Mouse (Mus musculus) limb, embryonic 14.5 days (tissue): ENCODE data around the gene Jsrp1. TPM values are rescaled to one million over a fixed set of nuclear protein-coding genes. Genes with fewer than 3 reads are reported as not detected.
"Not testable (repeated sequence)": the region's sequence is repeated elsewhere in the genome, so short reads cannot be mapped to it uniquely, and the experiment has no call there.

Experiments used
- ATAC-seq: fragments of 200-750 bp; cut with Nextera tagmentation; 2 replicates; pipeline ENCODE4 v1.8.0; 2017; ENCODE audit warnings: low read depth, moderate number of reproducible peaks, moderate TSS enrichment; ENCODE audit not compliant: low FRiP score
- DNase-seq: peaks from one replicate; pipeline ENCODE4 v3.0.0-alpha.2; 2015; ENCODE audit warnings: low spot score
- H3K27ac ChIP-seq: fragments of 300-500 bp; sonication (generic); replicated peaks from 2 replicates; pipeline ENCODE4 v1.5.1; 2014; ENCODE audit warnings: low read depth, mild to moderate bottlenecking, low read length, moderate library complexity, mixed read lengths
- H3K27me3 ChIP-seq: fragments of 300-500 bp; sonication (generic); 2 replicates; pipeline ENCODE4 v1.6.1; 2014; ENCODE audit warnings: low read length, mixed read lengths; ENCODE audit not compliant: control insufficient read depth, insufficient read depth
- H3K36me3 ChIP-seq: fragments of 300-500 bp; sonication (generic); 2 replicates; pipeline ENCODE4 v1.6.1; 2014; ENCODE audit warnings: mild to moderate bottlenecking, low read length, moderate library complexity, mixed read lengths; ENCODE audit not compliant: control insufficient read depth, insufficient read depth
- H3K4me1 ChIP-seq: fragments of 300-500 bp; sonication (generic); 2 replicates; pipeline ENCODE4 v1.6.1; 2014; ENCODE audit warnings: antibody characterized with exemption, low read length, mixed read lengths; ENCODE audit not compliant: control insufficient read depth, insufficient read depth
- H3K4me2 ChIP-seq: fragments of 300-500 bp; sonication (generic); replicated peaks from 2 replicates; pipeline ENCODE4 v1.6.1; 2014; ENCODE audit warnings: low read depth, mild to moderate bottlenecking, low read length, moderate library complexity; ENCODE audit not compliant: severe bottlenecking
- H3K4me3 ChIP-seq: fragments of 300-500 bp; sonication (generic); replicated peaks from 2 replicates; pipeline ENCODE4 v1.5.1; 2014; ENCODE audit warnings: low read length
- H3K9ac ChIP-seq: fragments of 300-500 bp; sonication (generic); 2 replicates; pipeline ENCODE4 v1.6.1; 2014; ENCODE audit warnings: mild to moderate bottlenecking, low read depth, low read length, moderate library complexity; ENCODE audit not compliant: severe bottlenecking
- H3K9me3 ChIP-seq: fragments of 300-500 bp; sonication (generic); 2 replicates; pipeline ENCODE4 v1.6.1; 2016; ENCODE audit warnings: low read length; ENCODE audit not compliant: control insufficient read depth
- POLR2A ChIP-seq: fragments of 200-500 bp; IDR thresholded peaks from 2 replicates; pipeline ENCODE4 v1.8.0; 2012; ENCODE audit warnings: inconsistent platforms, mild to moderate bottlenecking, moderate library complexity, borderline replicate concordance; ENCODE audit not compliant: insufficient read depth, insufficient read length; ENCODE audit errors: extremely low read depth
- WGBS: fragments of 180-500 bp; shearing (Covaris S2); extraction: QIAGEN DNeasy Blood & Tissue Kit; methylation state at CpG from one replicate; pipeline ENCODE4 v1.1.7; 2014; 5-methylcytosine and 5-hydroxymethylcytosine counted together
- polyA plus RNA-seq, 2 experiments: library from polyadenylated mRNA; depleted of rRNA in 1 of 2; stranded (reverse) in 1 of 2; unstranded in 1 of 2; fragments of >200 nt; fragmentation: Nextera tagmentation in 1 of 2; extraction: Ambion mirVana in 1 of 2; gene quantifications; 2 replicates each; pipeline versions ENCODE4 v1.2.1 to v1.2.3; 2012 to 2014

The Jsrp1 gene
- polyA plus RNA-seq, 2 experiments, result 6.1 to 12.1 TPM

- Histone ChIP-seq H3K9me3 (no peaks in the 10 kb centered on the region), H3K27ac (no peak overlapping the region), H3K36me3 (peaks cover 1% of the 10 kb centered on the region; the same call in 1 of the 2 replicates), H3K9ac (no peak overlapping the region), H3K4me3 (no peak overlapping the region), H3K4me2 (no peak overlapping the region), H3K4me1 (peaks cover 9% of the 10 kb centered on the region), H3K27me3 (no peaks in the 10 kb centered on the region)
- TF ChIP-seq POLR2A, result no peak
- ATAC-seq, result no peak
- DNase-seq, result no peak
- WGBS, result 85% methylated on average over 1 of the region's 1 CpGs
These were observed 10.0 kb upstream of the Jsrp1 start for GRCm38 (mm10) chr10:80823316-80823715.

DNA sequence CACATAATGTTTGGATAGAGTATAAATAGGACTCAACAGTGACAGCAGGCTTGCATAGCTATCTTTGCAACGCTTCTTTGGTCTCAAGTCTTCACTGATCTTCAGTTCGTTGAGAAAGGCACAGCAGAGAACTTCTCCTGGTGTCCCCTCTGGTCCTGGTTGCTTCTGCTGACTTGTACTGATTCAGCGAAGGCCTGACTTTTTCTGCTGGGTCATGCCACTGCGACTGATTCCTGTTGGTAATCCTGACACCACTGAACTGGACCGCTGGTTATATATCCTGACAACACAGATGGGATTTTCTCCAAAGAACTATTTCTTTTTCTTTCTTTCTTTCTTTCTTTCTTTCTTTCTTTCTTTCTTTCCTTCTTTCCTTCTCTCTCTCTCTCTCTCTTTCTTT is 9.2 kb upstream of the Jsrp1 start:
- Histone ChIP-seq H3K4me3 (no peak overlapping the region), H3K4me1 (peaks cover 4% of the 10 kb centered on the region; the same call in 1 of the 2 replicates), H3K27ac (no peak overlapping the region), H3K9me3 (no peaks in the 10 kb centered on the region), H3K4me2 (no peak overlapping the region), H3K36me3 (no peaks in the 10 kb centered on the region), H3K9ac (no peak overlapping the region), H3K27me3 (no peaks in the 10 kb centered on the region)
- ATAC-seq (no peak), DNase-seq (no peak)
- WGBS, result 91% methylated on average over 5 of the region's 5 CpGs
- TF ChIP-seq POLR2A, result no peak

DNA sequence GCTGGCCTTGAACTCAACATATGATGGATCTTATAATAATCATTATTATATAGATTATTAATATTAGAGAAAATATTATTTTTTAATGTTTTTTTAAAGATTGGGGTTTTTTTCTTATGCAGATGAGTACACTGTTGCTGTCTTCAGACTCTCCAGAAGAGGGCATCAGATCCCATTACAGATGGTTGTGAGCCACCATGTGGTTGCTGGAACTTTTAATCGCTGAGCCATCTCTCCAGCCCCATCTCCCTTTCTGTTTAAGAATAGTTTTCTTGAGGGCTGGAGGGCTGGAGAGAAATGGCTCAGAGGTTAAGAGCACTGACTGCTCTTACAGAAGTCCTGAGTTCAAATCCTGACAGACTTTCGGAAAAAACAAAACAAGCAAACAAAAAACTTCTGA is 8.7 kb upstream of the Jsrp1 start:
- Histone ChIP-seq H3K27me3 (no peaks in the 10 kb centered on the region), H3K9ac (no peak overlapping the region), H3K4me3 (no peak overlapping the region), H3K27ac (no peak overlapping the region), H3K4me2 (no peak overlapping the region), H3K4me1 (peaks cover 4% of the 10 kb centered on the region; the same call in 1 of the 2 replicates), H3K36me3 (no peaks in the 10 kb centered on the region), H3K9me3 (no peaks in the 10 kb centered on the region)
- ATAC-seq, result no peak
- no peak for TF ChIP-seq POLR2A
- DNase-seq, result no peak
- WGBS, result 44% methylated on average over 2 of the region's 2 CpGs

- Histone ChIP-seq H3K4me3 (no peak overlapping the region), H3K36me3 (no peaks in the 10 kb centered on the region), H3K27ac (no peak overlapping the region), H3K27me3 (no peaks in the 10 kb centered on the region), H3K9ac (no peak overlapping the region), H3K4me1 (no peaks in the 10 kb centered on the region), H3K9me3 (no peaks in the 10 kb centered on the region), H3K4me2 (no peak overlapping the region)
- no peak for TF ChIP-seq POLR2A
- no peak for DNase-seq
- ATAC-seq, result no peak
- 66% methylated on average over 3 of the region's 3 CpGs for WGBS
These were observed 6.1 kb upstream of the Jsrp1 start for GRCm38 (mm10) chr10:80819406-80819805.

- no peaks in the 10 kb centered on the region for H3K9me3 ChIP-seq
- no peak for TF ChIP-seq POLR2A
- no peaks in the 10 kb centered on the region for H3K36me3 ChIP-seq
- H3K4me2 ChIP-seq, result no peak overlapping the region
- H3K9ac ChIP-seq, result no peak overlapping the region
- WGBS, result 50% methylated on average over 6 of the region's 6 CpGs
- no peak overlapping the region for H3K27ac ChIP-seq
- no peaks in the 10 kb centered on the region for H3K4me1 ChIP-seq
- no peaks in the 10 kb centered on the region for H3K27me3 ChIP-seq
- no peak for DNase-seq
- ATAC-seq, result no peak
- H3K4me3 ChIP-seq, result no peak overlapping the region
These were observed 5.4 kb upstream of the Jsrp1 start for GRCm38 (mm10) chr10:80818599-80819281.

- DNase-seq, result not testable (repeated sequence)
These were observed 4.7 kb upstream of the Jsrp1 start for GRCm38 (mm10) chr10:80817955-80818354.

More at GRCm38 (mm10) chr10:80817955-80818354, 4.7 kb upstream of the Jsrp1 start:
- not testable (repeated sequence) for H3K4me2 ChIP-seq, H3K9ac ChIP-seq, H3K4me1 ChIP-seq, H3K27ac ChIP-seq, H3K4me3 ChIP-seq, H3K9me3 ChIP-seq, H3K27me3 ChIP-seq, ATAC-seq, H3K36me3 ChIP-seq
- WGBS, result 84% methylated on average over 7 of the region's 7 CpGs
